Mouse (Mus musculus): Measurements from ENCODE around the gene Lamc1. TPM values are rescaled to one million over a fixed set of nuclear protein-coding genes. Genes with fewer than 3 reads are reported as not detected.

Lamc1 gene
- polyA plus RNA-seq, 1 experiment from 2014 or later, result 37.0 TPM

- Histone ChIP-seq H3K4me2 (ENCODE audit: low read depth) (no peak overlapping the region), H3K27me3 (ENCODE audit: control insufficient read depth, insufficient read depth, low read length) (no peaks in the 10 kb centered on the region), H3K9me3 (ENCODE audit: control insufficient read depth, low read length) (no peaks in the 10 kb centered on the region), H3K4me3 (ENCODE audit: low read depth, low read length) (no peak overlapping the region), H3K36me3 (ENCODE audit: control insufficient read depth, insufficient read depth, low read length) (peaks cover 9% of the 10 kb centered on the region), H3K27ac (ENCODE audit: low read depth, low read length) (no peak overlapping the region), H3K9ac (ENCODE audit: low read length) (no peak overlapping the region), H3K4me1 (ENCODE audit: control insufficient read depth, insufficient read depth, low read length) (no peaks in the 10 kb centered on the region)
- no peak for ATAC-seq (ENCODE audit: insufficient read depth, low FRiP score, low TSS enrichment)
- WGBS, result 90% methylated on average over 7 of the region's 7 CpGs
- no peak for DNase-seq (ENCODE audit: low spot score)
Measured at GRCm38 (mm10) chr1:153241346-153241745, 91.2 kb downstream of the Lamc1 start.

- no peak for ATAC-seq (ENCODE audit: insufficient read depth, low FRiP score, low TSS enrichment)
- Histone ChIP-seq H3K4me3 (ENCODE audit: low read depth, low read length) (no peak overlapping the region), H3K9me3 (ENCODE audit: control insufficient read depth, low read length) (no peaks in the 10 kb centered on the region), H3K27ac (ENCODE audit: low read depth, low read length) (no peak overlapping the region), H3K4me1 (ENCODE audit: control insufficient read depth, insufficient read depth, low read length) (no peaks in the 10 kb centered on the region), H3K4me2 (ENCODE audit: low read depth) (no peak overlapping the region), H3K36me3 (ENCODE audit: control insufficient read depth, insufficient read depth, low read length) (peaks cover under 1% of the 10 kb centered on the region; the same call in 1 of the 2 replicates), H3K27me3 (ENCODE audit: control insufficient read depth, insufficient read depth, low read length) (no peaks in the 10 kb centered on the region), H3K9ac (ENCODE audit: low read length) (no peak overlapping the region)
- DNase-seq (ENCODE audit: low spot score), result no peak
- WGBS, result 86% methylated on average over 4 of the region's 4 CpGs
Measured at GRCm38 (mm10) chr1:153235576-153235975, 97.0 kb downstream of the Lamc1 start.

DNA sequence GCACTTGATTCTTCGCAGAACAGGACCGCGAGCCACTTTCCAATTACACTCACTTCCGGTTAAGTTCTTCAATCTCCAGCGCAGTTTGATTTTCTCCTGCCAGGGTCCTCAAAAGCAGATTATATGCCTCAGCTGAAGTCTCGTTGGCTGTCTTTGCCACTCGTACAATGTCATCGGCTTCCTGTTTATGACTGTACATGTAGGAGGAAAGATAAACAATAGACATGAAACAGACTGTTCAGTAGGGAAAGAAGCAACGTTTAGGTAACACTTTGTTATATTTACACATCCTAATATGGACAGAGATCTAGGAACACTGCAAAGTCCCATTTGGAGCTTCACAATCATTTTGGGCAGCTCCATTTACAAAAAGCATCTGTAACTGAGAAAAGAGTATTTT is 100.9 kb downstream of the Lamc1 start:
- no peak overlapping the region for H3K27ac ChIP-seq (ENCODE audit: low read depth, low read length)
- H3K9ac ChIP-seq (ENCODE audit: low read length), result no peak overlapping the region
- no peaks in the 10 kb centered on the region for H3K27me3 ChIP-seq (ENCODE audit: control insufficient read depth, insufficient read depth, low read length)
- H3K4me3 ChIP-seq (ENCODE audit: low read depth, low read length), result no peak overlapping the region
- no peaks in the 10 kb centered on the region for H3K4me1 ChIP-seq (ENCODE audit: control insufficient read depth, insufficient read depth, low read length)
- H3K9me3 ChIP-seq (ENCODE audit: control insufficient read depth, low read length), result no peaks in the 10 kb centered on the region
- 95% methylated on average over 9 of the region's 9 CpGs for WGBS
- DNase-seq (ENCODE audit: low spot score) (no peak), ATAC-seq (ENCODE audit: insufficient read depth, low FRiP score, low TSS enrichment) (no peak)
- H3K36me3 ChIP-seq (ENCODE audit: control insufficient read depth, insufficient read depth, low read length), result peaks cover 4% of the 10 kb centered on the region
- no peak overlapping the region for H3K4me2 ChIP-seq (ENCODE audit: low read depth)

GRCm38 (mm10) chr1:153227916-153228315 is 104.7 kb downstream of the Lamc1 start:
- ATAC-seq (ENCODE audit: insufficient read depth, low FRiP score, low TSS enrichment), result no peak
- Histone ChIP-seq H3K4me3 (ENCODE audit: low read depth, low read length) (no peak overlapping the region), H3K36me3 (ENCODE audit: control insufficient read depth, insufficient read depth, low read length) (peaks cover 4% of the 10 kb centered on the region), H3K9me3 (ENCODE audit: control insufficient read depth, low read length) (no peaks in the 10 kb centered on the region), H3K27me3 (ENCODE audit: control insufficient read depth, insufficient read depth, low read length) (no peaks in the 10 kb centered on the region), H3K9ac (ENCODE audit: low read length) (no peak overlapping the region), H3K4me1 (ENCODE audit: control insufficient read depth, insufficient read depth, low read length) (no peaks in the 10 kb centered on the region), H3K27ac (ENCODE audit: low read depth, low read length) (no peak overlapping the region), H3K4me2 (ENCODE audit: low read depth) (no peak overlapping the region)
- no peak for DNase-seq (ENCODE audit: low spot score)
- 70% methylated on average over 4 of the region's 4 CpGs for WGBS

DNA sequence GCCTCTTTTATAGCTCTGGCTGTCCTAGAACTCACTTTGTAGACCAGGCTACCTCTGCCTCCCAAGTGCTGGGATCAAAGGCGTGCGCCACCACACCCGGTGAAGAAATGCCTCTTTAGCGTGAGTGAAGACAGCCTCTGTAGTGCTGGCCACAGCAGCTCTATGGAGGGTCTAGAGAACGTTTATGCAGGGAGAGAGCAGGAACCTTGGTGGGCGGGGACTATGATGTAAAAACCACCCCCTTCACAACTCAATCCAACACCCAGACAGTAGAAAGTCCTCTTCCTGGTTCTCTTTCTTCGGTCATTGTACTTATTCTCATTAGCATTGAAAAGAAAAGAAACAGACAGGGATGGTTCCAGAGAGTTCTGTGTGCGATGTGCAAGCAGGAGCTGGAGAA is 105.5 kb downstream of the Lamc1 start:
- H3K27me3 ChIP-seq (ENCODE audit: control insufficient read depth, insufficient read depth, low read length), result no peaks in the 10 kb centered on the region
- peaks cover 4% of the 10 kb centered on the region for H3K36me3 ChIP-seq (ENCODE audit: control insufficient read depth, insufficient read depth, low read length)
- H3K9me3 ChIP-seq (ENCODE audit: control insufficient read depth, low read length), result no peaks in the 10 kb centered on the region
- H3K27ac ChIP-seq (ENCODE audit: low read depth, low read length), result no peak overlapping the region
- ATAC-seq (ENCODE audit: insufficient read depth, low FRiP score, low TSS enrichment) (no peak), DNase-seq (ENCODE audit: low spot score) (no peak)
- WGBS, result 89% methylated on average over 8 of the region's 8 CpGs
- no peak overlapping the region for H3K4me2 ChIP-seq (ENCODE audit: low read depth)
- no peak overlapping the region for H3K4me3 ChIP-seq (ENCODE audit: low read depth, low read length)
- no peak overlapping the region for H3K9ac ChIP-seq (ENCODE audit: low read length)
- no peaks in the 10 kb centered on the region for H3K4me1 ChIP-seq (ENCODE audit: control insufficient read depth, insufficient read depth, low read length)

DNA sequence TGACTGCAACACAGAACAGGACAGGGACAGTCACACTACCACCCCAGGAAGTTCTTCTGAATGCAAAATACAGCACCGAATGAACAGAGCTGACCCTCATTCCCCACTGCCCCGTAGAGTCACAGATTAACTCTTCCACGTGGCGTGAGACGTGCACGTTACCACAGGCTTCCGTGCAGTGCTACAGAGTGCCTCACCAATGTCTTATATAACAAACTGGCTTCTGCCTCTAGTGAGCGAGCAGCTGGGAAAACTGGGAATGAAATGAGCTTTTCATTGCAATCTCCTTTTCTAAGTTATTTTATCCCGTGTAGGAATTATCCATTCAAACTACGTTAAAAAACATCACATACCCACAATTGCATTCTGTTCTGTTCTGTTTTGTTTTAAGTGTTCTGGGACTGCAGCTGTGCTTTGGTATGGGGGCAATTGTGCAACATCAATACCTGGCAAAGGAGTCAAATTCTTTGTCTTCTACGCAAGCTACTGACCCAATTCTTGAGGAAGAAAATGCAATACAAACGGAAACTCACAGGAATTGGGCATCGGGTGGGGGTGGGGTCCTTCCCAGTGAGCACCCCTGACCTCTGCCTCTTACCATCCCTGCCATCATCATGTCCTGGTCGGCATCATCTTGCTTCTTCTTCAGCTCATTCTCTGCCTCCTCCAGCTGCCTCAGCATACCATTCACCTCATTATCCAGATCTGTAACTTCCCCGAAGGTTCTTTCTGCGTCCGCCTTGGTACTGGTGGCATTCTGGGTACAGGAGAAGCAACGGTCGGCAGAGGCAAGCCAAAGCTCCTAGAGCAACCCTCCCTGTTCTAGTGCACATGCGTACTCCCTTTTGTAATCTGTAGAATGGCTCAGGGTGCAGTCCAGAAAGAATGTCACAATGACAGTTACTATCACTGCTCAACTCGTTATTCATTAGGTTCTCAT is 106.5 kb downstream of the Lamc1 start:
- DNase-seq (ENCODE audit: low spot score) (no peak), ATAC-seq (ENCODE audit: insufficient read depth, low FRiP score, low TSS enrichment) (no peak)
- Histone ChIP-seq H3K36me3 (ENCODE audit: control insufficient read depth, insufficient read depth, low read length) (peaks cover 4% of the 10 kb centered on the region), H3K27me3 (ENCODE audit: control insufficient read depth, insufficient read depth, low read length) (no peaks in the 10 kb centered on the region), H3K4me3 (ENCODE audit: low read depth, low read length) (no peak overlapping the region), H3K9ac (ENCODE audit: low read length) (no peak overlapping the region), H3K27ac (ENCODE audit: low read depth, low read length) (no peak overlapping the region), H3K9me3 (ENCODE audit: control insufficient read depth, low read length) (no peaks in the 10 kb centered on the region), H3K4me1 (ENCODE audit: control insufficient read depth, insufficient read depth, low read length) (no peaks in the 10 kb centered on the region), H3K4me2 (ENCODE audit: low read depth) (no peak overlapping the region)
- 93% methylated on average over 21 of the region's 21 CpGs for WGBS

DNA sequence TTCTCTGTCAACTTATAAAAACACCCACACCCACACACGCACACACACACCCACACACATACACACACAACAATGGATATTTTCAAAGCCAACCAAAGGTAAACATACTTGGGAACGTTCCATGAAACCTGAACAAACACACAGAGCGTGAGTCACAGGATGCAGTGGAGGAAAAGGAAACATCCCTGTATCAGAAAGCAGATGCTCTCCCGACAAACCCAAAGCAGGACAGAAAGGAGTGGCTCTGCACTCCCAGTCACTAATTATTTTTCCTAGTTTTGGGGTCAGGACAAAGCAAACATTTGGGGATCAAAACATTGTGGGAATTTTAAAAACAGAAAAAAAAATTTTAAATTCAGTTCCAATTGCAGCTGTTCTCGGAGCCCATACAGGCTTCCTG is 108.3 kb downstream of the Lamc1 start:
- no peaks in the 10 kb centered on the region for H3K27me3 ChIP-seq (ENCODE audit: control insufficient read depth, insufficient read depth, low read length)
- H3K36me3 ChIP-seq (ENCODE audit: control insufficient read depth, insufficient read depth, low read length), result peaks cover 4% of the 10 kb centered on the region
- no peaks in the 10 kb centered on the region for H3K9me3 ChIP-seq (ENCODE audit: control insufficient read depth, low read length)
- no peaks in the 10 kb centered on the region for H3K4me1 ChIP-seq (ENCODE audit: control insufficient read depth, insufficient read depth, low read length)
- no peak overlapping the region for H3K9ac ChIP-seq (ENCODE audit: low read length)
- WGBS, result 61% methylated on average over 5 of the region's 5 CpGs
- DNase-seq (ENCODE audit: low spot score) (no peak), ATAC-seq (ENCODE audit: insufficient read depth, low FRiP score, low TSS enrichment) (no peak)
- H3K27ac ChIP-seq (ENCODE audit: low read depth, low read length), result no peak overlapping the region
- H3K4me2 ChIP-seq (ENCODE audit: low read depth), result no peak overlapping the region
- no peak overlapping the region for H3K4me3 ChIP-seq (ENCODE audit: low read depth, low read length)

- H3K36me3 ChIP-seq (ENCODE audit: control insufficient read depth, insufficient read depth, low read length), result 0 out of 2 replicates have a peak, but pooled peaks cover 2% of the 10 kb centered on the region
- DNase-seq (ENCODE audit: low spot score) (no peak), ATAC-seq (ENCODE audit: insufficient read depth, low FRiP score, low TSS enrichment) (no peak)
- no peak overlapping the region for H3K27ac ChIP-seq (ENCODE audit: low read depth, low read length)
- no peaks in the 10 kb centered on the region for H3K9me3 ChIP-seq (ENCODE audit: control insufficient read depth, low read length)
- H3K4me2 ChIP-seq (ENCODE audit: low read depth), result no peak overlapping the region
- 75% methylated on average over 9 of the region's 9 CpGs for WGBS
- no peak overlapping the region for H3K4me3 ChIP-seq (ENCODE audit: low read depth, low read length)
- H3K27me3 ChIP-seq (ENCODE audit: control insufficient read depth, insufficient read depth, low read length), result no peaks in the 10 kb centered on the region
- H3K4me1 ChIP-seq (ENCODE audit: control insufficient read depth, insufficient read depth, low read length), result no peaks in the 10 kb centered on the region
- no peak overlapping the region for H3K9ac ChIP-seq (ENCODE audit: low read length)
Measured at GRCm38 (mm10) chr1:153219376-153219775, 113.2 kb downstream of the Lamc1 start.

DNA sequence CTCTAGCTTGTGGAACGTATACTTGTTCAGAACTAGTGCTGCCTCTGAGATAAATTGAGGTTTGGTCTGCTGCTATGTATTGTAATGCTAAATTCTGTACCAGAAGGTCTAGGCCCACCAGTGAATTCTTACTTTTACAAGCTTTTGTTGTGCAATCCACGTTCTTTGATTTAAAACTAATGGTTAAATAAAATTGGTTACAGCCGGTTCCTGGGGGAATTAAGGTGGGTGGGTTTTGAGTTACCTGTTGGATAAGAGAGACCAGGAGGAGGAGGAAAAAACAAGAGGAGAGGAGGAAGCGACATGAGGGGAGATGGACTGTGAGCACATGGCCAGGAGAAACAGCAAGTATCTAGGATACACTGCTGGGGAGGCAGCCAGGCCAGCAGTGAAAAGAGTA is 116.1 kb downstream of the Lamc1 start:
- 80% methylated on average over 4 of the region's 4 CpGs for WGBS
- no peak for DNase-seq (ENCODE audit: low spot score)
- Histone ChIP-seq H3K4me3 (ENCODE audit: low read depth, low read length) (no peak overlapping the region), H3K9me3 (ENCODE audit: control insufficient read depth, low read length) (no peaks in the 10 kb centered on the region), H3K27me3 (ENCODE audit: control insufficient read depth, insufficient read depth, low read length) (no peaks in the 10 kb centered on the region), H3K4me2 (ENCODE audit: low read depth) (no peak overlapping the region), H3K9ac (ENCODE audit: low read length) (no peak overlapping the region), H3K27ac (ENCODE audit: low read depth, low read length) (no peak overlapping the region), H3K4me1 (ENCODE audit: control insufficient read depth, insufficient read depth, low read length) (no peaks in the 10 kb centered on the region), H3K36me3 (ENCODE audit: control insufficient read depth, insufficient read depth, low read length) (0 out of 2 replicates have a peak, but pooled peaks cover 2% of the 10 kb centered on the region)
- ATAC-seq (ENCODE audit: insufficient read depth, low FRiP score, low TSS enrichment), result no peak
